8 mouse cellular contexts compared by ENCODE assay signal in the genomic region with DNA sequence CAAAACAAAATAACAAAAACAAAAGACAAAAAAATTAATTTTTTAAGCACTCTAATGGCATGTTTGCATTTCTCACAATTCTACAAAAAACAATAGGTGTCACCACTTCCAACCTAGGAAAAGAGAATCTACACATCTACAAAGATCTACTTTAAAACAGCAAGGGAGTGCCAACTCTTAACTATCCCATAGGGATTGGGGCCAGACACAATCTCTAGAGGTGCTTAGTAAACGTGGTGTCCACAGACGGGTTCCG. TPM values are rescaled to one million over a fixed set of nuclear protein-coding genes. Genes with fewer than 3 reads are reported as not detected.
A peak's percentile ranks its signal among the peaks of the same experiment; 100 is the strongest.
DNase-seq lines count a peak whose midpoint lies in the region; ATAC-seq and TF ChIP-seq lines count a peak whose summit lies in the region.

A gene (plus strand): TSS at position 192 of the 256 bp plus-strand sequence.

- H3K4me2 ChIP-seq in lung, embryonic 14.5 days, result peak within 1 kb of the TSS; percentile 64
- peak within 1 kb of the TSS; percentile 67 for H3K4me2 ChIP-seq in limb, embryonic 12.5 days

- 21% methylated on average over 3 of the region's 3 CpGs for WGBS in lung, embryonic 14.5 days
- 20% methylated on average over 3 of the region's 3 CpGs for WGBS in limb, embryonic 12.5 days
- WGBS in olfactory bulb, adult 2 months, result 18% methylated on average over 3 of the region's 3 CpGs

- no peak for TF ChIP-seq POLR2A in olfactory bulb, adult 2 months (IDR thresholded peaks at IDR 0.05; ENCODE audit: insufficient read depth, low read depth, low read length)

- peaks cover 20% of the 10 kb centered on the region; the same call in 1 of the 2 replicates for H3K36me3 ChIP-seq in lung, embryonic 14.5 days (ENCODE audit: insufficient read depth)
- peaks cover 11% of the 10 kb centered on the region for H3K36me3 ChIP-seq in limb, embryonic 12.5 days

- no peaks in the 10 kb centered on the region for H3K9me3 ChIP-seq in lung, embryonic 14.5 days (ENCODE audit: low read depth, low read length)
- no peaks in the 10 kb centered on the region for H3K9me3 ChIP-seq in limb, embryonic 12.5 days

- peak within 1 kb of the TSS; percentile 92 for H3K27ac ChIP-seq in lung, embryonic 14.5 days (ENCODE audit: low read depth)
- H3K27ac ChIP-seq in limb, embryonic 12.5 days, result peak within 1 kb of the TSS; percentile 83
- no peak within 1 kb of the TSS; the same call in 1 of the 2 replicates for H3K27ac ChIP-seq in olfactory bulb, adult 2 months (ENCODE audit: insufficient read depth, low read depth, low read length)

- no peaks in the 10 kb centered on the region for H3K27me3 ChIP-seq in lung, embryonic 14.5 days (ENCODE audit: insufficient read depth, low read length)
- peaks cover 11% of the 10 kb centered on the region for H3K27me3 ChIP-seq in limb, embryonic 12.5 days

- DNase-seq in lung, embryonic 14.5 days, result no peak
- DNase-seq in lung, postnatal 36 days, result no peak
- no peak for DNase-seq in adrenal gland, postnatal 25 days
- no peak for DNase-seq in cerebellum, adult 9-10 months
- DNase-seq in layer of hippocampus, adult 8-10 months (ENCODE audit: low spot score in 2 of 2), result no peak

- no peak for ATAC-seq in lung, embryonic 14.5 days (ENCODE audit: insufficient read depth)
- no peak for ATAC-seq in erythroblast, adult 5-6 weeks (replicated peaks; ENCODE audit: low FRiP score, poor library complexity, severe bottlenecking)
- no peak for ATAC-seq in limb, embryonic 12.5 days (ENCODE audit: insufficient number of reproducible peaks, insufficient read depth, low FRiP score, low TSS enrichment, low read depth)

- no peaks in the 10 kb centered on the region for H3K4me1 ChIP-seq in lung, embryonic 14.5 days (ENCODE audit: insufficient read depth)
- no peaks in the 10 kb centered on the region; the same call in 1 of the 2 replicates for H3K4me1 ChIP-seq in limb, embryonic 12.5 days (replicated peaks)
- peaks cover 4% of the 10 kb centered on the region; the same call in 1 of the 2 replicates for H3K4me1 ChIP-seq in olfactory bulb, adult 2 months (ENCODE audit: control insufficient read depth, insufficient read depth, low read length)

- H3K9ac ChIP-seq in lung, embryonic 14.5 days, result peak within 1 kb of the TSS; percentile 77
- peak within 1 kb of the TSS; percentile 65 for H3K9ac ChIP-seq in limb, embryonic 12.5 days (replicated peaks)

- H3K4me3 ChIP-seq in lung, embryonic 14.5 days (ENCODE audit: low read depth, low read length), result peak within 1 kb of the TSS; percentile 59
- H3K4me3 ChIP-seq in limb, embryonic 12.5 days (replicated peaks), result peak within 1 kb of the TSS; percentile 59
- H3K4me3 ChIP-seq in olfactory bulb, adult 2 months (ENCODE audit: insufficient read depth, low read depth, low read length), result peak within 1 kb of the TSS; percentile 57

- no peak for TF ChIP-seq CTCF in lung, embryonic 14.5 days (IDR thresholded peaks at IDR 0.05; ENCODE audit: low read depth)
- TF ChIP-seq CTCF in olfactory bulb, adult 2 months (IDR thresholded peaks at IDR 0.05; ENCODE audit: insufficient read depth, low read depth, low read length), result no peak

RNA-seq across cellular contexts. Expression of the gene that starts here (rescaled TPM):
- polyA plus RNA-seq in lung, embryonic 14.5 days (2014; fragmentation: Nextera tagmentation; extraction: Ambion mirVana), result 41.5 and 45.0 TPM in 2 replicates
- 17.3 and 25.9 TPM in 2 replicates for total RNA-seq in erythroblast, adult 5-6 weeks (2015; ENCODE audit: low replicate concordance)
- 32.5 and 45.0 TPM in 2 replicates for total RNA-seq in erythroblast, adult 5-6 weeks (2017; ENCODE audit: low replicate concordance)
- polyA plus RNA-seq in limb, embryonic 12.5 days (2016; fragmentation: Nextera tagmentation; extraction: Ambion mirVana), result 39.7 and 40.6 TPM in 2 replicates
- not detected in 2 replicates for polyA plus RNA-seq in olfactory bulb, adult 2 months (2012; ENCODE audit: insufficient read depth, insufficient read length, low replicate concordance, missing spikeins)
- 3.1 and 3.3 TPM in 2 replicates for total RNA-seq in adrenal gland, postnatal 25 days (2021)
- total RNA-seq in layer of hippocampus, adult 8-10 months (2022), result under 1 TPM; 0.29 to 0.57 (median 0.44) TPM
